Mouse (Mus musculus) limb, embryonic 12.5 days (tissue): ENCODE data around the gene Shc2. TPM values are rescaled to one million over a fixed set of nuclear protein-coding genes. Genes with fewer than 3 reads are reported as not detected.

Experiments
- ATAC-seq: fragments of 200-750 bp; cut with Nextera tagmentation; 2 replicates; pipeline ENCODE4 v1.8.0; 2017; ENCODE audit warnings: low read depth, moderate TSS enrichment; ENCODE audit not compliant: insufficient number of reproducible peaks, insufficient read depth, low FRiP score, low TSS enrichment
- H3K27ac ChIP-seq: fragments of 300-500 bp; sonication (generic); 2 replicates; pipeline ENCODE4 v1.5.1; 2016; ENCODE audit warnings: mild to moderate bottlenecking, moderate library complexity
- H3K27me3 ChIP-seq: fragments of 300-500 bp; sonication (generic); 2 replicates; pipeline ENCODE4 v1.6.1; 2016; ENCODE audit warnings: mild to moderate bottlenecking, moderate library complexity
- H3K36me3 ChIP-seq: fragments of 300-500 bp; sonication (generic); 2 replicates; pipeline ENCODE4 v1.6.1; 2016; ENCODE audit warnings: mild to moderate bottlenecking, moderate library complexity
- H3K4me1 ChIP-seq: fragments of 300-500 bp; sonication (generic); replicated peaks from 2 replicates; pipeline ENCODE4 v1.6.1; 2016
- H3K4me2 ChIP-seq: fragments of 300-500 bp; sonication (generic); 2 replicates; pipeline ENCODE4 v1.6.1; 2016; ENCODE audit warnings: mild to moderate bottlenecking, moderate library complexity
- H3K4me3 ChIP-seq: fragments of 300-500 bp; sonication (generic); replicated peaks from 2 replicates; pipeline ENCODE4 v1.5.1; 2016; ENCODE audit warnings: mild to moderate bottlenecking
- H3K9ac ChIP-seq: fragments of 300-500 bp; sonication (generic); replicated peaks from 2 replicates; pipeline ENCODE4 v1.6.1; 2016; ENCODE audit warnings: mild to moderate bottlenecking, moderate library complexity
- H3K9me3 ChIP-seq: fragments of 300-500 bp; sonication (generic); 2 replicates; pipeline ENCODE4 v1.6.1; 2016; ENCODE audit warnings: mild to moderate bottlenecking, moderate library complexity
- WGBS: fragments of 180-500 bp; shearing (Covaris S2); methylation state at CpG from one replicate; pipeline ENCODE4 v1.1.7; 2016; 5-methylcytosine and 5-hydroxymethylcytosine counted together
- polyA plus RNA-seq: library from polyadenylated mRNA; unstranded; fragments of >200 nt; fragmentation: Nextera tagmentation; extraction: Ambion mirVana; gene quantifications from 2 replicates; pipeline ENCODE4 v1.2.1, GENCODE M21; 2016

The Shc2 gene
- polyA plus RNA-seq, 1 experiment from 2014 or later, result 12.2 TPM

- Histone ChIP-seq H3K9me3 (no peaks in the 10 kb centered on the region), H3K27me3 (peaks cover 70% of the 10 kb centered on the region), H3K4me1 (peaks cover 25% of the 10 kb centered on the region), H3K36me3 (no peaks in the 10 kb centered on the region), H3K27ac (no peak overlapping the region), H3K4me3 (peak overlapping the region; percentile 62), H3K9ac (peak overlapping the region; percentile 12; the same call in 1 of the 2 replicates), H3K4me2 (peak overlapping the region; percentile 47)
- no peak for ATAC-seq
- 9% methylated on average over 51 of the region's 51 CpGs for WGBS
These were observed 25.3 kb downstream of the Shc2 start for GRCm38 (mm10) chr10:79612192-79613135.

GRCm38 (mm10) chr10:79611296-79611695 lies 26.4 kb downstream of the Shc2 start:
- Histone ChIP-seq H3K4me1 (peaks cover 25% of the 10 kb centered on the region), H3K9me3 (no peaks in the 10 kb centered on the region), H3K4me3 (no peak overlapping the region), H3K36me3 (no peaks in the 10 kb centered on the region), H3K9ac (no peak overlapping the region), H3K4me2 (peak overlapping the region; percentile 47; the same call in 1 of the 2 replicates), H3K27me3 (peaks cover 65% of the 10 kb centered on the region), H3K27ac (no peak overlapping the region)
- 35% methylated on average over 5 of the region's 5 CpGs for WGBS
- ATAC-seq, result no peak

- H3K9me3 ChIP-seq, result no peaks in the 10 kb centered on the region
- no peak overlapping the region for H3K4me2 ChIP-seq
- H3K36me3 ChIP-seq, result no peaks in the 10 kb centered on the region
- no peak overlapping the region for H3K4me3 ChIP-seq
- no peak overlapping the region for H3K27ac ChIP-seq
- 91% methylated on average over 3 of the region's 3 CpGs for WGBS
- peaks cover 59% of the 10 kb centered on the region for H3K27me3 ChIP-seq
- H3K9ac ChIP-seq, result no peak overlapping the region
- H3K4me1 ChIP-seq, result peaks cover 25% of the 10 kb centered on the region
- ATAC-seq, result no peak
These were observed 28.4 kb downstream of the Shc2 start for GRCm38 (mm10) chr10:79609276-79609675.

GRCm38 (mm10) chr10:79607892-79608291 lies 29.8 kb downstream of the Shc2 start:
- no peak for ATAC-seq
- no peaks in the 10 kb centered on the region for H3K9me3 ChIP-seq

GRCm38 (mm10) chr10:79606537-79606936 lies 31.2 kb downstream of the Shc2 start:
- Histone ChIP-seq H3K27me3 (peaks cover 31% of the 10 kb centered on the region), H3K36me3 (no peaks in the 10 kb centered on the region), H3K4me2 (no peak overlapping the region), H3K4me3 (no peak overlapping the region), H3K9me3 (no peaks in the 10 kb centered on the region), H3K4me1 (peaks cover 4% of the 10 kb centered on the region; the same call in 1 of the 2 replicates), H3K27ac (no peak overlapping the region), H3K9ac (no peak overlapping the region)
- no peak for ATAC-seq
- 69% methylated on average over 4 of the region's 4 CpGs for WGBS

More at GRCm38 (mm10) chr10:79607892-79608291, 29.8 kb downstream of the Shc2 start:
- Histone ChIP-seq H3K36me3 (no peaks in the 10 kb centered on the region), H3K4me1 (peaks cover 17% of the 10 kb centered on the region), H3K4me3 (no peak overlapping the region), H3K9ac (no peak overlapping the region), H3K27me3 (peaks cover 45% of the 10 kb centered on the region), H3K4me2 (no peak overlapping the region), H3K27ac (no peak overlapping the region)
- 30% methylated on average over 2 of the region's 2 CpGs for WGBS

GRCm38 (mm10) chr10:79597936-79598230 lies 39.8 kb downstream of the Shc2 start:
- WGBS, result 71% methylated on average over 4 of the region's 4 CpGs
- no peak overlapping the region for H3K4me2 ChIP-seq
- H3K36me3 ChIP-seq, result no peaks in the 10 kb centered on the region
- no peaks in the 10 kb centered on the region for H3K4me1 ChIP-seq
- H3K27me3 ChIP-seq, result peaks cover 38% of the 10 kb centered on the region
- ATAC-seq, result no peak
- H3K4me3 ChIP-seq, result no peak overlapping the region
- no peak overlapping the region for H3K9ac ChIP-seq
- no peaks in the 10 kb centered on the region for H3K9me3 ChIP-seq
- no peak overlapping the region for H3K27ac ChIP-seq

GRCm38 (mm10) chr10:79597051-79597935 lies 40.4 kb downstream of the Shc2 start:
- no peak for ATAC-seq
- no peaks in the 10 kb centered on the region for H3K36me3 ChIP-seq
- no peaks in the 10 kb centered on the region for H3K9me3 ChIP-seq
- H3K4me2 ChIP-seq, result no peak overlapping the region
- 0 out of 2 replicates have a peak overlapping the region, but pooled peaks have one; percentile 34 for H3K9ac ChIP-seq
- no peak overlapping the region for H3K27ac ChIP-seq
- H3K27me3 ChIP-seq, result peaks cover 40% of the 10 kb centered on the region
- 39% methylated on average over 13 of the region's 13 CpGs for WGBS
- no peaks in the 10 kb centered on the region for H3K4me1 ChIP-seq
- no peak overlapping the region for H3K4me3 ChIP-seq

- Histone ChIP-seq H3K4me3 (no peak overlapping the region), H3K27me3 (peaks cover 40% of the 10 kb centered on the region), H3K36me3 (no peaks in the 10 kb centered on the region), H3K27ac (no peak overlapping the region), H3K9ac (no peak overlapping the region), H3K9me3 (no peaks in the 10 kb centered on the region), H3K4me1 (no peaks in the 10 kb centered on the region), H3K4me2 (no peak overlapping the region)
- 58% methylated on average over 8 of the region's 8 CpGs for WGBS
- no peak for ATAC-seq
These were observed 42.2 kb downstream of the Shc2 start for GRCm38 (mm10) chr10:79595590-79595929.

- H3K36me3 ChIP-seq, result no peaks in the 10 kb centered on the region
- no peaks in the 10 kb centered on the region for H3K4me1 ChIP-seq
- no peak overlapping the region for H3K27ac ChIP-seq
- H3K4me2 ChIP-seq, result no peak overlapping the region
- H3K9me3 ChIP-seq, result no peaks in the 10 kb centered on the region
- WGBS, result 18% methylated on average over 17 of the region's 17 CpGs
- H3K27me3 ChIP-seq, result peaks cover 40% of the 10 kb centered on the region
- no peak overlapping the region for H3K4me3 ChIP-seq
- ATAC-seq, result peak; percentile 82
- no peak overlapping the region for H3K9ac ChIP-seq
These were observed 42.7 kb downstream of the Shc2 start for GRCm38 (mm10) chr10:79594872-79595589.

- Histone ChIP-seq H3K9me3 (no peaks in the 10 kb centered on the region), H3K27me3 (peaks cover 40% of the 10 kb centered on the region), H3K9ac (no peak overlapping the region), H3K4me3 (no peak overlapping the region), H3K4me2 (no peak overlapping the region), H3K27ac (no peak overlapping the region), H3K36me3 (no peaks in the 10 kb centered on the region), H3K4me1 (no peaks in the 10 kb centered on the region)
- WGBS, result 56% methylated on average over 6 of the region's 6 CpGs
- ATAC-seq, result no peak
These were observed 43.6 kb downstream of the Shc2 start for GRCm38 (mm10) chr10:79594111-79594510.

GRCm38 (mm10) chr10:79590702-79591101 lies 47.0 kb downstream of the Shc2 start:
- ATAC-seq, result no peak
- Histone ChIP-seq H3K4me3 (no peak overlapping the region), H3K27me3 (peaks cover 23% of the 10 kb centered on the region), H3K9me3 (no peaks in the 10 kb centered on the region), H3K9ac (no peak overlapping the region), H3K36me3 (no peaks in the 10 kb centered on the region), H3K4me1 (no peaks in the 10 kb centered on the region), H3K4me2 (no peak overlapping the region), H3K27ac (no peak overlapping the region)
- 96% methylated on average over 1 of the region's 1 CpGs for WGBS
